Mouse (Mus musculus) ES-Bruce4 (cell line): ENCODE results near the gene Cdipt. TPM values are rescaled to one million over a fixed set of nuclear protein-coding genes. Genes with fewer than 3 reads are reported as not detected.

Source experiments
- H3K27ac ChIP-seq: 2 replicates; pipeline ENCODE4 v1.5.1; 2012; ENCODE audit warnings: low read length, inconsistent platforms; ENCODE audit not compliant: insufficient read depth
- H3K27me3 ChIP-seq: 2 replicates; pipeline ENCODE4 v1.6.1; 2012; ENCODE audit warnings: mild to moderate bottlenecking, low read length, inconsistent platforms; ENCODE audit not compliant: control insufficient read depth, poor library complexity, insufficient read depth, severe bottlenecking
- H3K36me3 ChIP-seq: 2 replicates; pipeline ENCODE4 v1.6.1; 2012; ENCODE audit warnings: inconsistent platforms, mild to moderate bottlenecking, low read length, moderate library complexity; ENCODE audit not compliant: control insufficient read depth, poor library complexity, insufficient read depth, severe bottlenecking
- H3K4me1 ChIP-seq: one replicate; pipeline ENCODE4 v1.8.1; 2011; ENCODE audit warnings: low read length; ENCODE audit not compliant: control insufficient read depth, insufficient read depth
- H3K4me3 ChIP-seq: 2 replicates; pipeline ENCODE4 v1.5.1; 2011; ENCODE audit warnings: low read depth, mild to moderate bottlenecking, low read length
- H3K9ac ChIP-seq: 2 replicates; pipeline ENCODE4 v1.6.1; 2012; ENCODE audit warnings: low read depth, mild to moderate bottlenecking, inconsistent platforms; ENCODE audit not compliant: poor library complexity, severe bottlenecking
- H3K9me3 ChIP-seq: replicated peaks from 2 replicates; pipeline ENCODE4 v1.6.1; 2012; ENCODE audit warnings: mild to moderate bottlenecking, low read length, inconsistent platforms; ENCODE audit not compliant: control insufficient read depth, poor library complexity, insufficient read depth, severe bottlenecking
- CTCF ChIP-seq: IDR thresholded peaks from one replicate; pipeline ENCODE4 v1.8.1; 2011; ENCODE audit warnings: low read depth, low read length
- EP300 ChIP-seq: IDR thresholded peaks from 2 replicates; pipeline ENCODE4 v1.6.1; 2011; ENCODE audit warnings: low read depth, low read length; ENCODE audit not compliant: insufficient read depth
- POLR2A ChIP-seq: IDR thresholded peaks from one replicate; pipeline ENCODE4 v1.8.1; 2011; ENCODE audit warnings: low read length; ENCODE audit not compliant: insufficient read depth
- polyA plus RNA-seq: library from polyadenylated mRNA; stranded (reverse); fragments of >200 nt; gene quantifications from 2 replicates; pipeline ENCODE4 v1.2.4, GENCODE M21; 2011; ENCODE audit warnings: low read depth; ENCODE audit not compliant: missing spikeins, insufficient read depth, insufficient read length

Gene Cdipt
- polyA plus RNA-seq, 1 experiment: 42.8 TPM

DNA sequence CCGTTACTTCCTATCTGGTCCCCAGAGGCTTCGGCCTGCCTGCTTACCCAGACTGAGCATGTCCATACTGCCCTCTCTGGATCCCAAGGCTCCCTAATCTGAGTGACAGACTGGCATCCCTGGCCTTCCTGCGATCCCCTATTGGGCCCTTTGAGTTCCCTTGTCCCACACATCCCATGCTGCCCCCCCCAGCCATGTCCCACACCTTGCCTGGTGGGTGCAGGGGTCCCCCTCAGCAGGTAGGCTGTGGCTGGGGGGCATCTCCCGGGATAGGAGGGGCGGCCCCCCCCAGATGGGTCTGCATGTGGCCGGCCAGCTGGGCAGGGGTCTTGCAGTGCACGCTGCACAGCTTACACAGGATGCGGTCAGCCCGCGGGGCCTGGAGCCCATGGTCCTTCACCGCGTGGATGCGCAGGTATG is 47.6 kb downstream of the Cdipt start:
- TF ChIP-seq POLR2A (no peak), CTCF (no peak), EP300 (no peak)
- Histone ChIP-seq H3K4me1 (no peaks in the 10 kb centered on the region), H3K27me3 (no peaks in the 10 kb centered on the region), H3K9me3 (no peaks in the 10 kb centered on the region), H3K27ac (no peak overlapping the region), H3K36me3 (peaks cover 25% of the 10 kb centered on the region), H3K4me3 (peak overlapping the region; percentile 73), H3K9ac (peak overlapping the region; percentile 92)

DNA sequence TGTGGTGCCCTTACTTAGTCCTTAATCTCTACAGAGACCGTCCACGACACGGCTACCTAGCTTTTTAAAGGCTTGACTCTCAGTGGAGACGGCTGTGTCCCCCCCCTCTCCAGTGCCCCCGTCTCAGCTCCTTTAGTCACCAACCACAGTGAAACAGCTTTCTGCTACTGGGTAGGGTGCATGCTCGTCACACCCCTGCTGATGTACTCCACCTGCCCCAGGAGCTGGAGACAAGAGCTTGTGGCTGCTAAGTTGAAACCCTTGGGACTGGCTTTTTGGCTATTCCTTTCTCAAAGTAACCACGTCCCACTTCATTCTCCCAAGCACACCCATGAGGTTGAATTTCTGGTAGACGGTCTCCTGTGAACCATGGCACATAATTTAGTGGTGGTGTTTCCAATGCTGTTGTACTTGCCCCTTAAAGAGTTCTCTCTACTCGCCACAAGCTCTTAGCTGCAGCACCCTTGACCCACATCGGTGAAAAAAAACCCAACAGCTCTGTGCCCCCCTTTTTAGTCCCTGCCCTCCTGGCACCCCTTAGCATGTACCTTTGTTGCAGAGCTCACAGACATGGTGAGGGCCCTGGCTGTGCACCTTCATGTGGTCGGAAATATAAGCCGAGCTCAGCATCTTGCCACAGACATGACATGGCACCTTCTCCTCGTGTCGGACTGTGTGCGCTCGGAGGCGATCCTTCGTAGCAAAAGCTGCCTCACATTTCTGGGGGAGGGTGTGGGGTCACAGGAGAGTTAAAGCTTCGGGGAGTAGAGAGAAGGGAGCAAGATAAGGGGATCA is 48.4 kb downstream of the Cdipt start:
- peaks cover 33% of the 10 kb centered on the region for H3K36me3 ChIP-seq
- no peaks in the 10 kb centered on the region for H3K27me3 ChIP-seq
- no peaks in the 10 kb centered on the region for H3K9me3 ChIP-seq
- peak overlapping the region; percentile 92 for H3K9ac ChIP-seq
- H3K27ac ChIP-seq: peak overlapping the region; percentile 3
- TF ChIP-seq CTCF (no peak), POLR2A (no peak), EP300 (no peak)
- H3K4me3 ChIP-seq: peak overlapping the region; percentile 73
- H3K4me1 ChIP-seq: no peaks in the 10 kb centered on the region

DNA sequence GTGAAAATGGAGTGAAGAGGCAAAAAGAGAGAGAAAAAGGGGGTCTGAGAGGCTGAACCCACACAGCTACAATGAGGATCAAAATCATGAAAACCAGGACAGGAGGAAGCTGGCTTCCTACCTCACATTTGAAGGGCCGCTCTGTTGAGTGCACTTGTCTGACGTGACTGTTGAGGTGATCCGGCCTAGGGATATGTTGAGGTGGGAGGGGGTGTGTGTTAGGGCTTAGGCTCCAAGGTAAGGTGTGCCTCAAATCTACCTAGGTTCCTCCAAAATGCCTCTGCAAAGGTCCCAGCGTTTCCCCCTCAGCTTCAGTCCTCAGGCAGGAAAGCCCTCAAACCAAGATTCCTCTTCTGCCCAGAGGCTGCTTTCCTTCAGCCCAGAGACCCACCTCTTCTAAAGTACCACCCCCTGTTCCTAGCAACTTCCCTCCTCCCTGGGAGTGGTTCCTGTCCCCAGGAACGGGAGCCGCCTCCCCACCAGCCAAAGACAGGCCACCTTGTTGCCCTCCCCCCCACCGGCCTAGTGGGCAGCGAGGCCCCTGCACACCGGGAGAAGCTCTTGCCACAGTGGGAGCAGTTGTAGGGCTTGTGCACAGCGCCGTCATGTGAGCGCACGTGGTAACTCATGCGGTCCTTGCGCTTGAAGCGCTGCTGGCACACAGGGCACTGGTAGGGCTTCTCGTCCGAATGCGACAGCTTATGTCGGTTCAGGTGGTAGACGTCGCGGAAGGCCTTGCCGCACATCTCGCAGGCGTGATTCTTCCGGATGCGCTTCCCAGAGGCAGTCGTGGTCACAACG is 49.2 kb downstream of the Cdipt start:
- H3K4me3 ChIP-seq: peak overlapping the region; percentile 73
- peak overlapping the region; percentile 92 for H3K9ac ChIP-seq
- H3K9me3 ChIP-seq: no peaks in the 10 kb centered on the region
- H3K27ac ChIP-seq: peak overlapping the region; percentile 8
- H3K4me1 ChIP-seq: no peaks in the 10 kb centered on the region
- H3K36me3 ChIP-seq: peaks cover 42% of the 10 kb centered on the region
- no peaks in the 10 kb centered on the region for H3K27me3 ChIP-seq
- TF ChIP-seq EP300 (no peak), POLR2A (peak; percentile 62)

DNA sequence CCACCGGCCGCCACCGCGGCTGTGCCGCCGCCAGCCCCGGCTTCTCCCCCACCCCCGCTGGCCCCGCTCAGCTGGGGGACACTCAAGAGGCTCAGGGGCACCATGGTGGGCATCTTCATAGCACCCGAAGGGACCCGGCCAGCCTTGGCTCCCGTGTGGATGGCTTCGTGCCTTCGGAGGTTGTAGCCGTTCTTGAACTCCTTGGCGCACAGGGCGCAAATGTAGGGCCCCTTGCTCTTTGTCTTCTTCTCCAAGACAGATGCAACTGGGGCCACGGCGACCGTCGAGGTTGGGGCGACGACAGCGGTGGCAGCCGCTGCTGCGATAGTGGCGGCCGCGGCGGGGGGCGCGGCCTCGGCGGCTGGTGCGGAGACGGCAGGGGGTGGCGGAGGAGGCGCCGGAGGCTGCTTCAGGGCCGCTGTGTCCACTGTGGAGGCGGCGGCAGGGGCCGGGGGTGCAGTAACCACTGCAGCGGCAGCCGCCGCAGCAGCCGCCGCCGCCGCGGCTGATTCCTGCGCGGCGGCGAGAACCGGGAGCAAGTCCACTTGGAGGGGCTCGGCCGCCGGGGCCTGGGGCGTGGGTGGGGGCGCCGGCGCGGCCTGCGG is 49.9 kb downstream of the Cdipt start:
- Histone ChIP-seq H3K4me1 (no peaks in the 10 kb centered on the region), H3K9me3 (no peaks in the 10 kb centered on the region), H3K27ac (peak overlapping the region; percentile 8; the same call in 1 of the 2 replicates), H3K36me3 (peaks cover 49% of the 10 kb centered on the region), H3K9ac (peak overlapping the region; percentile 92), H3K4me3 (peak overlapping the region; percentile 73), H3K27me3 (no peaks in the 10 kb centered on the region)
- TF ChIP-seq CTCF (no peak), EP300 (no peak), POLR2A (no peak)

DNA sequence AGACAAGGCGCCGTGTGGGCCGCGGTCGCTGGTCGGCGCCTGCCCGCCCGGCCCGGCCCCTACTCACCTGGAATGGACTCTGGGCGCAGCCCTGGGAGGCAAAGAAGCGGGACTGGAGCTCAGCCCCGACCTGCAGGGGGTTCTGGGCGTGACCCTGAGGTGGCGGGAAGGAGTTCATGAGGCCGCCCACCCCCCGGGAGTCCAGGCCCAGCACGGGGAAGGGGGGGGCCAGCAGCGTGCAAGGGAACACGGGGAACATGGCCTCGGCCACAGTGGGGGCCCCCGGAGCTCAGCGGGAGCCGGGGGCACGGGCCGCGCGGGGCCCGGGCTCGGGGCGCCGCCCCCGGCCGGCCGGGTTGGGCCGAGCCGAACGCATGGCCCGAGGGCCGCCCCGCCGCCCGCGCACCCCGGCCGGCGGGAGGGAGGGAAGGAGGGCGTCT is 50.5 kb downstream of the Cdipt start:
- peaks cover 54% of the 10 kb centered on the region for H3K36me3 ChIP-seq
- H3K4me3 ChIP-seq: peak overlapping the region; percentile 73
- no peaks in the 10 kb centered on the region for H3K27me3 ChIP-seq
- TF ChIP-seq EP300: no peak
- TF ChIP-seq CTCF: no peak
- TF ChIP-seq POLR2A: no peak
- H3K9me3 ChIP-seq: no peaks in the 10 kb centered on the region
- H3K4me1 ChIP-seq: no peaks in the 10 kb centered on the region
- peak overlapping the region; percentile 85 for H3K27ac ChIP-seq
- peak overlapping the region; percentile 92 for H3K9ac ChIP-seq

DNA sequence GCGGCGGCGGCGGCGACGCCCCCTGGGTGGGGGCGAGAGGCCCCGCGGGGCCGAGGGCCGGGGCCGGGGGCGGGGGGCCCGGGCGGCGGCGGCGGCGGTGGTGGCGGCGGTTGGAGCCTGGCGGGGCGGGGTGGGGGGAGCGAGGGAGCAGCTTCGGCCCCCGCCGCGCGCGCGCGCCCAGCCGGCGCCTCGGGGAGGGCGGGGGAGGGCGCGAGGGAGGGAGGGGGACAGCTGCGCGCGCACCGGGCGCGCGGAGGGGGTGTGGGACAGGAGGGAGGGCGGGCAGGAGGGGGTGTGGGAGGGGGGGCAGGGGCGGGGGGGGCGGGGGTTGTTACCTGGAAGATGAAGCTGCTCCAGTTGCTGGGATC is 50.9 kb downstream of the Cdipt start:
- Histone ChIP-seq H3K4me3 (peak overlapping the region; percentile 73), H3K27me3 (no peaks in the 10 kb centered on the region), H3K9me3 (no peaks in the 10 kb centered on the region), H3K9ac (peak overlapping the region; percentile 92), H3K4me1 (no peaks in the 10 kb centered on the region), H3K36me3 (peaks cover 54% of the 10 kb centered on the region), H3K27ac (no peak overlapping the region)
- no peak for TF ChIP-seq EP300
- TF ChIP-seq CTCF: no peak
- TF ChIP-seq POLR2A: no peak
